Mouse (Mus musculus): Measurements from ENCODE around the gene Coa4. TPM values are rescaled to one million over a fixed set of nuclear protein-coding genes. Genes with fewer than 3 reads are reported as not detected.

Coa4 gene
- polyA plus RNA-seq, 1 experiment from 2014 or later: 22.0 TPM

DNA sequence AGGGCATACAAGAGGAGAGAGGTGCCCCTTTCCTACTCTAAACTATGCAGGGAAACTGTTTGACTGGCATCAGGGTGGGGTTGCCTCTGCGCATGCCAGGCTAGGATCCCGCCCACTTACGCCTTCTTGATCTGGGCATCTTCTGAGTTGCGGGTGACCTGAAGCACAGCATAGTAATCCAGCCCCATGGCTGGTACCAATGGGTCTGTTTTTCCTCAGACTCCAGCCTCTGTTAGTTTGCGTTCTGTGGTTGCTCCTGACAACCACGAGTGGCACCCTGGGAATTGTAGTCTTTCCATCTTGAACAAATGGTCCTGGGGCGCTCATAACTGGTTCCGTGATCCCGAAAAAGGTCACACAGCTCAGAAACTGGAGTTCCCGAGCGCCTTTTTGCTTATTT, 22.3 kb upstream of the Coa4 start, which contains the start of gene Dnajb13:
TSS of gene Dnajb13 (minus strand) at position 388 of the 400 bp plus-strand sequence.
- peak; percentile 24 for DNase-seq (ENCODE audit: low spot score)
- Histone ChIP-seq H3K4me3 (peak within 1 kb of the TSS; percentile 16; the same call in 1 of the 2 replicates), H3K27me3 (ENCODE audit: low read depth, poor library complexity, severe bottlenecking) (no peaks in the 10 kb centered on the region), H3K27ac (replicated peaks) (no peak within 1 kb of the TSS), H3K4me1 (peaks cover 5% of the 10 kb centered on the region), H3K9me3 (replicated peaks) (no peaks in the 10 kb centered on the region), H3K36me3 (no peaks in the 10 kb centered on the region)
- 48% methylated on average over 11 of the region's 11 CpGs for whole genome bisulfite sequencing

DNA sequence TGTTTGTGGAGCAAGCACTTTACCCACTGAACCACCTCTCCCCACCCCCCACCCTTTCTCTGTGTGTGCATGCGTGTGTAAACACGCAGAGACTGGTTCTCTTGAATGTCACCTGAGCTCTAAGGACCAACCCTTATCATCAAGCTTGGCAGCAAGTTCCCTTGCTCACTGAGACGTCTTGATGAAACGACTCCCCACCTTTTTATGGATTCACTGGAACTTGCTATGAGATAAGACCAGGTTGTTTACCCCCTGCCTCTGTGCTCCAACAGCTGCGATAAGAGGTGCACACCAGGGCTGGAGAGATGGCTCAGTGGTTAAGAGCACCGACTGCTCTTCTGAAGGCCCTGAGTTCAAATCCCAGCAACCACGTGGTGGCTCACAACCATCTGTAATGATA, 16.7 kb upstream of the Coa4 start:
- 70% methylated on average over 7 of the region's 7 CpGs for WGBS
- DNase-seq (ENCODE audit: low spot score): no peak
- H3K27me3 ChIP-seq (ENCODE audit: low read depth, poor library complexity, severe bottlenecking): no peaks in the 10 kb centered on the region
- no peaks in the 10 kb centered on the region; the same call in 1 of the 2 replicates for H3K4me1 ChIP-seq
- no peak overlapping the region for H3K4me3 ChIP-seq
- no peaks in the 10 kb centered on the region for H3K36me3 ChIP-seq
- no peak overlapping the region for H3K27ac ChIP-seq (replicated peaks)
- H3K9me3 ChIP-seq (replicated peaks): no peaks in the 10 kb centered on the region

DNA sequence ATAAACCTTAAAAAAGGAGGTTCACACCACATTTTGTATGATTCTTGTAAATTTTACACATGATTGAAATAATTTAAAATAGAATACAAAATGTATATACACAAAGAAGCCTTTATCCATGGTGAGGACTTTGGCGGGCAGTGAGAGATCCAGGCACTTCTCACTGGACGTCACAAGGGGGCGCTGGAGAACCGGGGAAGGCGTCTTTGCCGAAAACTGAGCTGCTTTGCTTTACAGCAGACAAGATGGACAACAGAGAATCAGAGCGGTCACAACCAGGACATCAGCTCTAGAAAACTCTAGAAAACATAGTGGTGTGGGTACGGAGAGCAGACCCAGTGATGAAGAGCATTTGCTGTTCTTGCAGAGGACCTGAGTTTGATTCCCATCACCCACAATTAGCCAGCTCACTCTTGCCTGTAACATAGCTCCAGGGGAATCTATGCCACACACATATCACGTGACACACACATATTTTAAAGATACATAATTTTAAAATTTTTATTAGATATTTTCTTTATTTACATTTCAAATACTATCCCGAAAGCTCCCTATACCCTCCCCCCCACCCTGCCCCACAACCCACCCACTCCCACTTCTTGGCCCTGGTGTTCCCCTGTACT, 16.1 kb upstream of the Coa4 start:
- no peaks in the 10 kb centered on the region for H3K36me3 ChIP-seq
- no peaks in the 10 kb centered on the region for H3K9me3 ChIP-seq (replicated peaks)
- 26% methylated on average over 10 of the region's 10 CpGs for WGBS
- H3K27ac ChIP-seq (replicated peaks): no peak overlapping the region
- H3K27me3 ChIP-seq (ENCODE audit: low read depth, poor library complexity, severe bottlenecking): no peaks in the 10 kb centered on the region
- peak; percentile 85 for DNase-seq (ENCODE audit: low spot score)
- no peaks in the 10 kb centered on the region; the same call in 1 of the 2 replicates for H3K4me1 ChIP-seq
- H3K4me3 ChIP-seq: 0 out of 2 replicates have a peak overlapping the region, but pooled peaks have one; percentile 14

DNA sequence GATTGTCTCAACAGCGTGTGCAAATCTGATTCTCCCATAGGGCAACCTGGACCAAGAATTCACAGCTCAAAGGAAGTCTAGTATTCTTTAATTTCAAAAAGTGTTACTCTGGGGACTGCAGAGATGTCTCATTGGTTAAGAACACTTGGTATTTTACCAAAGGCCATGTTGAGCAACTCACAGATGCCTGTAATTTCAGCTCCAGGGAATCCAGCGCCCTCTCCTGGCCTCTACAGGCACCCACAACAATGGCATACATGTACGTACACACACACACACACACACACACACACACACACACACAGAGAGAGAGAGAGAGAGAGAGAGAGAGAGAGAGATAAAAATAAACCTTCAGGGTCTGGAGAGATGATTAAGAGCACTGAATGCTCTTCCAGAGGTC, 14.6 kb upstream of the Coa4 start:
- 68% methylated on average over 3 of the region's 3 CpGs for WGBS
- H3K4me3 ChIP-seq: no peak overlapping the region
- H3K27ac ChIP-seq (replicated peaks): no peak overlapping the region
- no peaks in the 10 kb centered on the region for H3K27me3 ChIP-seq (ENCODE audit: low read depth, poor library complexity, severe bottlenecking)
- no peaks in the 10 kb centered on the region for H3K36me3 ChIP-seq
- no peak for DNase-seq (ENCODE audit: low spot score)
- H3K4me1 ChIP-seq: no peaks in the 10 kb centered on the region; the same call in 1 of the 2 replicates
- no peaks in the 10 kb centered on the region for H3K9me3 ChIP-seq (replicated peaks)

DNA sequence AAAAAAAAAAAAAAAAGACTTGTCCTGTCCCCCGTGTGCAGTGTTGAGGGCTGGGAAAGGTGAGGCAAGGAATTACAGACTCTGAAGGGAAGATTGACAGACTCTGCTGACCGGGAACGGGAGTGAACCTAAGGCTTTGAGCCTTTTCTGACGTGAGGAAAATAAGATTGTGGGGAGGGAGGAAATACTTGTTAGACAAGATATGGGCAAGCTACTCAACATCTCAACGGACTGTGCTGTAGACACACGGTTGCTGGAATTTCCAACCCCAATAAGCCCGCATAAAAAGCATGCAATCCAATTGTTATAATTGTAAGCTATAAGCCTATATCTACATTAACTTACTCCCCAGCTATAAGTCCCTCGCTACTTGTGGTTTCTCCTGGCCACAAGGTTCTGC, 12.2 kb upstream of the Coa4 start:
- DNase-seq (ENCODE audit: low spot score): no peak
- Histone ChIP-seq H3K4me3 (no peak overlapping the region), H3K9me3 (replicated peaks) (no peaks in the 10 kb centered on the region), H3K27ac (replicated peaks) (no peak overlapping the region), H3K27me3 (ENCODE audit: low read depth, poor library complexity, severe bottlenecking) (no peaks in the 10 kb centered on the region), H3K4me1 (no peaks in the 10 kb centered on the region), H3K36me3 (no peaks in the 10 kb centered on the region)
- WGBS: 78% methylated on average over 8 of the region's 8 CpGs

DNA sequence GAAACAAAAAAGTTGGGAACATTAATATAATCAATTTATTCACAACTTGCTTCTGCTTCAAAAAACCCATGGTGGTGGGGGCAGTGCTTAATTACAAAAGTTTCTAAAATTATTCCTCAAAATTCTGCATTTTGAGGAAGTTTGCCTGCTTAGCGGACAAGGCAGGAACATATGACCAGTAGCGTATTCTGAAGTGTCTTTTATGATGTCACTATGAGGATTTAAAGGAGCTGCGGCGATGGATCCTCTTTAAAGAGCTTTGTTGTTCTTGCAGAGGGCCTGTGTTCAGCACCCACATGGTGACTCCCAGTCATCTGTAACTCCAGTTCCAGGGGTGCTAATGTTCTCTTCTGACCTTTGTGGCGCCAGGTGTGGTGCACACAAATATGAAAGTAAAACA, 6.1 kb upstream of the Coa4 start:
- Histone ChIP-seq H3K27me3 (ENCODE audit: low read depth, poor library complexity, severe bottlenecking) (no peaks in the 10 kb centered on the region), H3K4me1 (no peaks in the 10 kb centered on the region), H3K4me3 (no peak overlapping the region), H3K27ac (replicated peaks) (no peak overlapping the region), H3K9me3 (replicated peaks) (no peaks in the 10 kb centered on the region), H3K36me3 (no peaks in the 10 kb centered on the region)
- no peak for DNase-seq (ENCODE audit: low spot score)
- 90% methylated on average over 5 of the region's 5 CpGs for WGBS

DNA sequence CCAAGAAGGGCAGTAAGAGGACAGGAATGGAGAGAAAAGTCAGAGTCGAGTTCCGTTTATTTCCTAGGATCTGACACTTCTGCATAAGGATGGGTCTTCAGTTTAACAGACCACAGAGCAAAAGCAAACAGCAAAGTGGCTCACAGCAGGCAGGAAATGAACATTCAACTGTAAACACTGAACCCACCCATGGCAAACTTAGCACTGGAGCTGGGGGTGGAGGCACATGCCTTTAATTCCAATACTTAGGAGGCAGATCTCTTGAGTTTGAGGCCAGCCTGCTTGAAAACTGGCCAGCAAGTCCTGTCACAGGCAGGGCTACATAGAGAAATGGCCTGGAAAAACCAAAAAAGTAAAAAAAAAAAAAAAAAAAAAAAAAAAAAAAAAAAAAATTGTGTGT, 3.4 kb upstream of the Coa4 start:
- DNase-seq (ENCODE audit: low spot score): no peak

DNA sequence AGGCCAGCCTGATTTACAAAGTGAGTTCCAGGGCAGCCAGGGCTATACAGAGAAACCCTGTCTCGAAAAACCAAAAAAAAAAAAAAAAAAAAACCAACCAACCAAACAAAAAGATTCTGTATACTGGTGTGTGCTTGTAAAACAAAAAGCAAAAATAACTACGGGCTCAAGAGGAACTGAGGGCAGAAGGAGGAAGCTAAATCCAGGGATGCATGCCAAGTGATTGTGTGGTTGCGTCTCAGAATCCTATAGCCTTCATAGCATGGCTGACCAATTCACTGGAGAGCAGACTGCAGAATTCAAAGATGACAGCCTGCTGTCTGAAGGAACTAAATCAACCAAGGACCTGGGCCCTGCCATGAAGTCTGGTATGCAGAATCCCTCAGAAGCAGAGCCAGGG, 2.7 kb upstream of the Coa4 start:
- no peak overlapping the region for H3K4me3 ChIP-seq
- no peak for DNase-seq (ENCODE audit: low spot score)
- H3K9me3 ChIP-seq (replicated peaks): no peaks in the 10 kb centered on the region
- no peaks in the 10 kb centered on the region for H3K27me3 ChIP-seq (ENCODE audit: low read depth, poor library complexity, severe bottlenecking)
- peaks cover 8% of the 10 kb centered on the region for H3K36me3 ChIP-seq
- no peak overlapping the region for H3K27ac ChIP-seq (replicated peaks)
- 83% methylated on average over 3 of the region's 3 CpGs for WGBS
- peaks cover 14% of the 10 kb centered on the region for H3K4me1 ChIP-seq

More for the DNA sequence above, 3.4 kb upstream of the Coa4 start:
- no peak overlapping the region for H3K4me3 ChIP-seq
- H3K27ac ChIP-seq (replicated peaks): no peak overlapping the region
- peaks cover 1% of the 10 kb centered on the region; the same call in 1 of the 2 replicates for H3K36me3 ChIP-seq
- no peaks in the 10 kb centered on the region for H3K27me3 ChIP-seq (ENCODE audit: low read depth, poor library complexity, severe bottlenecking)
- H3K4me1 ChIP-seq: peaks cover 14% of the 10 kb centered on the region
- no peaks in the 10 kb centered on the region for H3K9me3 ChIP-seq (replicated peaks)
- WGBS: 78% methylated on average over 2 of the region's 2 CpGs

DNA sequence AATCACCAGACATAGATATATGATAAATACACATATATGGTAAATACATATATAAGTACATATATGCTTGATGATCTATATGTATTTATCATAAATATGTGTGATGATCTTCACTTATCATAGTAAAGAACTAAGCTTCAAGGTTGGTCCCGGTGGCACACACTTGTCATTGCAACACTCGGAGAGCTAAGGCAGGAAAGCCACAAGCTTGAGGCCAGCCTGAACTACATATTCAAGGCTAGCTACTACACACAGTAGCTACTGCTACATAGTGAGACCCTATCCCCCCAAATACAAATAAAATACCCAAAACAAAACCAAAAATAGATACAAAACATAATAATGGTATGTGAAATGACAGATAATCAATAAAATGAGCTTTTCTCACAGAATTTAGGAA, 1.0 kb upstream of the Coa4 start:
- H3K4me3 ChIP-seq: peak overlapping the region; percentile 65
- WGBS: 86% methylated on average over 2 of the region's 2 CpGs

DNA sequence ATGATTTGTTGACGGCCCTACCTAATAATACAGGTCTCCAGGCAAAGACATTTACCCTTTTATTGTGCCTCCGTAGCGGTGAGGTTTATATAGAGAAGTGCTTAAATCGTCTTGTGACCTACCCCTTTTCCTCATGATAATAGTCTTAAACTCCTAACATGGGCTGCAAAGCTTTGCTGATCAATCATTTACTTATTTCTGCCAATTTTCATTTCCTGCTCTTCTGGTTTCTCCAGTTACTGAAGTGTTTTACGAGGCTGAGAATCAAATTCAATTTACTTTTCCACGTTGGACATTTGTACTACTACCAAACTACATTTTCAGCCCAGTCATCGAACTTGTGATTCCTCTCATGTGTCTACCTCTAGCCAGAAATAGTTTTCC, 640 bp downstream of the Coa4 start:
- Histone ChIP-seq H3K27me3 (ENCODE audit: low read depth, poor library complexity, severe bottlenecking) (no peaks in the 10 kb centered on the region), H3K36me3 (peaks cover 21% of the 10 kb centered on the region), H3K4me1 (peaks cover 14% of the 10 kb centered on the region), H3K27ac (replicated peaks) (peak overlapping the region; percentile 85), H3K4me3 (peak overlapping the region; percentile 65), H3K9me3 (replicated peaks) (no peaks in the 10 kb centered on the region)
- DNase-seq (ENCODE audit: low spot score): no peak
- WGBS: 40% methylated on average over 7 of the region's 7 CpGs

More for the DNA sequence above, 1.0 kb upstream of the Coa4 start:
- no peak for DNase-seq (ENCODE audit: low spot score)
- Histone ChIP-seq H3K4me1 (peaks cover 14% of the 10 kb centered on the region), H3K27me3 (ENCODE audit: low read depth, poor library complexity, severe bottlenecking) (no peaks in the 10 kb centered on the region), H3K27ac (replicated peaks) (no peak overlapping the region), H3K9me3 (replicated peaks) (no peaks in the 10 kb centered on the region), H3K36me3 (peaks cover 21% of the 10 kb centered on the region)

DNA sequence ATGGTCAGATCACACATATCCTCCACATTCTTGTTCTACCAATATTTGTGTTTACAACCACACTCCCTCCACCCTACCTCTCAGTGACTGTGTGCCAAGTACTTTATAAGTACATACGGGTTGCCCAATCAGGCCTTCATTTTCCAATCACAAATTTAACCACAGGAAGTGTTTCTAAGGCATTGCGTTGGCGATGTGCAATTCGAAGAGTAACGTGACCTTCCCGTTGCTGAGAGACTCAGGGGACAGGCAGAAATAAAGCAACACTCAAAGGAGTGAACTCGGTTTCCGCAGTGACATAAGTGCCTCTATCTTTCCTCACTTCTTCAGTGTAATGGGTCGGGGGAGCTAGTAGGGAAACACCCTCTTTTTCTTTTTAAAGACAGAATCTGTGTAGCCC, 2.6 kb downstream of the Coa4 start:
- Histone ChIP-seq H3K27ac (replicated peaks) (no peak overlapping the region), H3K4me3 (no peak overlapping the region), H3K4me1 (peaks cover 14% of the 10 kb centered on the region), H3K27me3 (ENCODE audit: low read depth, poor library complexity, severe bottlenecking) (no peaks in the 10 kb centered on the region), H3K36me3 (peaks cover 21% of the 10 kb centered on the region), H3K9me3 (replicated peaks) (no peaks in the 10 kb centered on the region)
- 96% methylated on average over 9 of the region's 9 CpGs for WGBS
- DNase-seq (ENCODE audit: low spot score): no peak

DNA sequence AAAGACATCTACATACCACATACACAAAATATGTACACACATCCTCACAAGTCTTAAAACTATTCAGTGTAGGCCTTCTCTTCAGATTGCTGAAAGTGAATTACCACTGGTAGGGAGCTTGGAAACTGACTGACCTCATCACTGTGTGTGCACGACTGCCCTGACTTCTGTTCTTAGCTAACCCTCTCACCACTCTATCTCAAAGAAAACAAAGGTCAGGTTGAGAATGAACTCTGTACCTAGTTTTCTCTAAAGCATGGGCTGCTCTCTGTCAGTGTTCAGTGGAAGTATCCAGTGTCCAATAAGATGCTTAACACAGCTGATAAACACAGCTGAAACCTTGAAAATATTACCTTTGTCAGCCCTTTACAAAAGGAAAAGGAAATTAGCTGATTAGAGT, 7.6 kb downstream of the Coa4 start:
- WGBS: 84% methylated on average over 1 of the region's 1 CpGs
- H3K9me3 ChIP-seq (replicated peaks): no peaks in the 10 kb centered on the region

DNA sequence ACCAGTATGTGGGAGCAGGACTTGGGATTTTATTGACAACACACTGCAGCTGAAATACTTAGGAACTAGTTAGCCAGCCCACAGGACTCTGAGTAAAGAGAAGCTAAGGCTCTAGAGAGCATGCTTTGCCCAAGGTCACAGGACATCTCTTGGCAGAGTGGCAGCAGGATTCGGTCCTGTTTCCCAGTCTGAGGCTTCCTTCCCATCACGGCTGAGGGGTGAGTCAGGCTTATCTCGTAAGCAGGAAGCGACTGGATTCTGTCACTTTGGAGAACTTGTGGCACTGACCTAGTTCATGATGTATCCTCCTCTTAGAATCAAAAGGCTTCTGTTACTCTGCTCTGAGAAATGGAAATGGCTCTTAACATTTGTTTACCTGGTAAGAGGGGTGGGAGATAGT, 10.8 kb downstream of the Coa4 start:
- Histone ChIP-seq H3K9me3 (replicated peaks) (no peaks in the 10 kb centered on the region), H3K4me1 (no peaks in the 10 kb centered on the region), H3K27me3 (ENCODE audit: low read depth, poor library complexity, severe bottlenecking) (no peaks in the 10 kb centered on the region), H3K27ac (replicated peaks) (no peak overlapping the region), H3K4me3 (no peak overlapping the region), H3K36me3 (peaks cover 19% of the 10 kb centered on the region)
- no peak for DNase-seq (ENCODE audit: low spot score)
- 85% methylated on average over 4 of the region's 4 CpGs for WGBS

More for the DNA sequence above, 7.6 kb downstream of the Coa4 start:
- Histone ChIP-seq H3K27ac (replicated peaks) (no peak overlapping the region), H3K27me3 (ENCODE audit: low read depth, poor library complexity, severe bottlenecking) (no peaks in the 10 kb centered on the region), H3K4me3 (no peak overlapping the region), H3K4me1 (no peaks in the 10 kb centered on the region), H3K36me3 (peaks cover 19% of the 10 kb centered on the region)
- no peak for DNase-seq (ENCODE audit: low spot score)
